Mouse (Mus musculus) myocyte (in vitro differentiated cells): ENCODE measurements around the gene Arhgef18. TPM values are rescaled to one million over a fixed set of nuclear protein-coding genes. Genes with fewer than 3 reads are reported as not detected.

Experiments used
- H3K27me3 ChIP-seq: one replicate; pipeline ENCODE4 v1.6.1; 2011; ENCODE audit not compliant: control insufficient read depth, insufficient read depth, insufficient read length
- H3K36me3 ChIP-seq: one replicate; pipeline ENCODE4 v1.6.1; 2011; ENCODE audit not compliant: control insufficient read depth, insufficient read depth
- H3K4me2 ChIP-seq: one replicate; pipeline ENCODE4 v1.6.1; 2011; ENCODE audit warnings: low read depth, control low read depth
- H3K4me3 ChIP-seq: one replicate; pipeline ENCODE4 v1.5.1; 2011; ENCODE audit warnings: mild to moderate bottlenecking, control low read depth, moderate library complexity
- H3K79me2 ChIP-seq: one replicate; pipeline ENCODE4 v1.6.1; 2011; ENCODE audit not compliant: control insufficient read depth, insufficient read depth
- H3ac ChIP-seq: one replicate; pipeline ENCODE4 v1.6.1; 2011; ENCODE audit not compliant: control insufficient read depth, insufficient read length
- CEBPB ChIP-seq: IDR thresholded peaks from 2 replicates; pipeline ENCODE4 v1.6.1; 2011; ENCODE audit warnings: mild to moderate bottlenecking, moderate library complexity; ENCODE audit not compliant: poor library complexity, insufficient read depth, severe bottlenecking
- E2F4 ChIP-seq: IDR thresholded peaks from one replicate; pipeline ENCODE4 v1.6.1; 2011; ENCODE audit warnings: mild to moderate bottlenecking, control low read depth, moderate library complexity; ENCODE audit not compliant: insufficient read depth
- MAX ChIP-seq: IDR thresholded peaks from one replicate; pipeline ENCODE4 v1.6.1; 2011; ENCODE audit warnings: low read depth, mild to moderate bottlenecking, control low read depth
- MYOD1 ChIP-seq, 3 experiments: IDR thresholded peaks; one replicate each; pipeline ENCODE4 v1.6.1; 2011; ENCODE audit warnings: control low read depth in 2 of 3, low read depth in 2 of 3, mild to moderate bottlenecking in 2 of 3, moderate library complexity in 1 of 3; ENCODE audit not compliant: insufficient read length in 2 of 3, control insufficient read depth in 1 of 3
- MYOG ChIP-seq, 3 experiments: IDR thresholded peaks; one replicate each; pipeline ENCODE4 v1.6.1; 2011; ENCODE audit warnings: control low read depth in 2 of 3, low read depth in 2 of 3, mild to moderate bottlenecking in 2 of 3; ENCODE audit not compliant: insufficient read length in 2 of 3, control insufficient read depth in 1 of 3, insufficient read depth in 1 of 3
- POLR2A ChIP-seq: IDR thresholded peaks from one replicate; pipeline ENCODE4 v1.6.1; 2011; ENCODE audit warnings: low read depth, mild to moderate bottlenecking, control low read depth, moderate library complexity; ENCODE audit not compliant: insufficient read length
- POLR2AphosphoS2 ChIP-seq: IDR thresholded peaks from one replicate; pipeline ENCODE4 v1.6.1; 2011; ENCODE audit warnings: low read depth, control low read depth; ENCODE audit not compliant: insufficient read length
- REST ChIP-seq: IDR thresholded peaks from one replicate; pipeline ENCODE4 v1.6.1; 2011; ENCODE audit warnings: mild to moderate bottlenecking, control low read depth, moderate library complexity; ENCODE audit not compliant: insufficient read depth, insufficient read length
- SRF ChIP-seq: IDR thresholded peaks from one replicate; pipeline ENCODE4 v1.6.1; 2011; ENCODE audit warnings: low read depth; ENCODE audit not compliant: control insufficient read depth, insufficient read length
- TCF12 ChIP-seq: IDR thresholded peaks from one replicate; pipeline ENCODE4 v1.6.1; 2011; ENCODE audit warnings: mild to moderate bottlenecking, control low read depth; ENCODE audit not compliant: poor library complexity, insufficient read depth, severe bottlenecking
- TCF3 ChIP-seq: IDR thresholded peaks from one replicate; pipeline ENCODE4 v1.6.1; 2011; ENCODE audit warnings: low read depth, control low read depth; ENCODE audit not compliant: insufficient read length
- USF1 ChIP-seq: IDR thresholded peaks from one replicate; pipeline ENCODE4 v1.6.1; 2011; ENCODE audit warnings: low read depth, mild to moderate bottlenecking, control low read depth, moderate library complexity
- polyA plus RNA-seq: library from polyadenylated mRNA; unstranded; fragments of >200 nt; fragmentation: generic; extraction: Trizol; gene quantifications from one replicate; pipeline ENCODE4 v1.2.1, GENCODE M21; 2012; ENCODE audit warnings: missing spikeins

Arhgef18 gene
- polyA plus RNA-seq, 1 experiment, result 10.7 TPM

DNA sequence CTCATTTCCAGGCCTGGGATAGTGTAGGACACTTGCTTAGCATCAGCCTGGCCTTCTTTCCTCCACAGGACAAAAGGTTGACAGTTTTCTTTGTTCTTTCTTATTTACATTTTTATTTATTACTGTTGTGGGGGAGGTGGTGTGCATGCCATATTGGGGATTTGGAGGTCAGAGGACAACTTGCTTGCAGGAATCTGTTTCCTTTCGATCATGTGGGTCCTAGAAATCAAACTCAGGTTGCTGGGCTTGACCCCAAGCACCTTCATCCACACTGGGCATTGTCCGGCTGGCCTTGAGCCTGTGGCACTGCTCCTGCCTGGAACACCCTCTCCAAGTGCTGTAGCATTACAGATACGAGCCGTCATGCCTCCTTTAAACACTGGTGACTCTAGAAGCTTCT is 24.0 kb downstream of the Arhgef18 start:
- TF ChIP-seq POLR2AphosphoS2 (no peak), CEBPB (no peak), MYOD1 (IDR thresholded peaks at IDR 0.05; ENCODE audit: control insufficient read depth in 1 of 3, insufficient read length in 2 of 3, low read depth in 2 of 3) (no peak), SRF (no peak), MYOG (IDR thresholded peaks at IDR 0.05; ENCODE audit: control insufficient read depth in 1 of 3, insufficient read depth in 1 of 3, insufficient read length in 2 of 3, low read depth in 2 of 3) (no peak), REST (no peak), USF1 (no peak), MAX (no peak), TCF3 (no peak), TCF12 (no peak), POLR2A (no peak), E2F4 (no peak)
- Histone ChIP-seq H3K4me2 (no peak overlapping the region), H3K36me3 (no peaks in the 10 kb centered on the region), H3K79me2 (peaks cover 18% of the 10 kb centered on the region), H3K4me3 (no peak overlapping the region), H3K27me3 (no peaks in the 10 kb centered on the region), H3ac (no peak overlapping the region)

- peaks cover 18% of the 10 kb centered on the region for H3K79me2 ChIP-seq
- H3K4me3 ChIP-seq, result no peak overlapping the region
- no peak overlapping the region for H3ac ChIP-seq
- H3K36me3 ChIP-seq, result no peaks in the 10 kb centered on the region
- peak overlapping the region; percentile 47 for H3K4me2 ChIP-seq
- TF ChIP-seq MAX (no peak), CEBPB (no peak), POLR2A (no peak), MYOG (IDR thresholded peaks at IDR 0.05; ENCODE audit: control insufficient read depth in 1 of 3, insufficient read depth in 1 of 3, insufficient read length in 2 of 3, low read depth in 2 of 3) (no peak), TCF3 (no peak), MYOD1 (IDR thresholded peaks at IDR 0.05; ENCODE audit: control insufficient read depth in 1 of 3, insufficient read length in 2 of 3, low read depth in 2 of 3) (no peak), SRF (no peak), E2F4 (no peak)
- no peaks in the 10 kb centered on the region for H3K27me3 ChIP-seq
These were observed 24.6 kb downstream of the Arhgef18 start for GRCm38 (mm10) chr8:3417455-3417854.

DNA sequence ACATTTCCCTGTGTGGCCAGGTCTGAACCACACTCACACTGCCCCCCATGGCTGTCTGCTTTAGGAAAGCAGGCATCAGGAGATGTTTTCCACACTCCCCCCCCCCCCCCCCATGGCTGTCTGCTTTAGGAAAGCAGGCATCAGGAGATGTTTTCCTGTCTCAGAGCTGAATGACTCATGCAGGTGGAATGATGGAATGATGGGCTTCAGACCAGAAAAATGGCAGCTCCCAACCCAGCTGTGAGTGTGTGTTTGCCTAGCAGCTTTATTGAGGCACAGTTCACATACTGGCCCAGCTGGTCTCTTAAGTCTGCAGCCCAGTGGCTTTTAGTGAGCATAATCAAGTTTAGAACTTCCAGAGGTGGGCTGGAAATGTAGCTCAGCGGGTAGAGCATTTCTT is 25.3 kb downstream of the Arhgef18 start:
- no peak for TF ChIP-seq USF1
- peak in 1 of 3 experiments; percentile 47 for TF ChIP-seq MYOD1 (IDR thresholded peaks at IDR 0.05; ENCODE audit: control insufficient read depth in 1 of 3, insufficient read length in 2 of 3, low read depth in 2 of 3)
- no peak for TF ChIP-seq MAX
- no peak for TF ChIP-seq E2F4
- no peak for TF ChIP-seq SRF
- no peak for TF ChIP-seq TCF12
- TF ChIP-seq CEBPB, result no peak
- TF ChIP-seq MYOG (IDR thresholded peaks at IDR 0.05; ENCODE audit: control insufficient read depth in 1 of 3, insufficient read depth in 1 of 3, insufficient read length in 2 of 3, low read depth in 2 of 3), result peak in 1 of 3 experiments; percentile 21
- Histone ChIP-seq H3ac (no peak overlapping the region), H3K4me2 (peak overlapping the region; percentile 47)

GRCm38 (mm10) chr8:3420105-3420706 is 27.4 kb downstream of the Arhgef18 start:
- H3K4me2 ChIP-seq, result no peak overlapping the region
- no peak for TF ChIP-seq POLR2AphosphoS2
- TF ChIP-seq TCF12, result no peak
- no peak for TF ChIP-seq USF1
- TF ChIP-seq TCF3, result no peak
- no peak for TF ChIP-seq REST
- no peak for TF ChIP-seq POLR2A
- TF ChIP-seq MYOD1 (IDR thresholded peaks at IDR 0.05; ENCODE audit: control insufficient read depth in 1 of 3, insufficient read length in 2 of 3, low read depth in 2 of 3), result no peak
- TF ChIP-seq CEBPB, result no peak
- TF ChIP-seq MAX, result no peak
- TF ChIP-seq MYOG (IDR thresholded peaks at IDR 0.05; ENCODE audit: control insufficient read depth in 1 of 3, insufficient read depth in 1 of 3, insufficient read length in 2 of 3, low read depth in 2 of 3), result no peak
- no peak for TF ChIP-seq SRF
- no peak for TF ChIP-seq E2F4
- peaks cover 14% of the 10 kb centered on the region for H3K79me2 ChIP-seq
- H3K36me3 ChIP-seq, result no peaks in the 10 kb centered on the region
- no peak overlapping the region for H3K4me3 ChIP-seq
- H3K27me3 ChIP-seq, result no peaks in the 10 kb centered on the region
- H3ac ChIP-seq, result no peak overlapping the region

More for the DNA sequence above, 25.3 kb downstream of the Arhgef18 start:
- Histone ChIP-seq H3K27me3 (no peaks in the 10 kb centered on the region), H3K36me3 (no peaks in the 10 kb centered on the region), H3K4me3 (no peak overlapping the region), H3K79me2 (peaks cover 18% of the 10 kb centered on the region)

GRCm38 (mm10) chr8:3421507-3421906 is 28.7 kb downstream of the Arhgef18 start:
- H3K27me3 ChIP-seq, result no peaks in the 10 kb centered on the region
- H3K36me3 ChIP-seq, result no peaks in the 10 kb centered on the region
- H3K4me2 ChIP-seq, result no peak overlapping the region
- TF ChIP-seq TCF3 (no peak), CEBPB (no peak), MAX (no peak), SRF (no peak), POLR2A (no peak), USF1 (no peak), MYOG (IDR thresholded peaks at IDR 0.05; ENCODE audit: control insufficient read depth in 1 of 3, insufficient read depth in 1 of 3, insufficient read length in 2 of 3, low read depth in 2 of 3) (no peak), TCF12 (no peak), MYOD1 (IDR thresholded peaks at IDR 0.05; ENCODE audit: control insufficient read depth in 1 of 3, insufficient read length in 2 of 3, low read depth in 2 of 3) (no peak), E2F4 (no peak), REST (no peak), POLR2AphosphoS2 (no peak)
- no peak overlapping the region for H3K4me3 ChIP-seq
- H3ac ChIP-seq, result no peak overlapping the region
- peaks cover 14% of the 10 kb centered on the region for H3K79me2 ChIP-seq
